Mouse (Mus musculus): ENCODE measurements at regions not wholly inside any gene's neighbourhood (a gene's known extent, or its start where the extent isn't known, plus 50 kb on each side); places are given as distances from the start of the nearest gene placed in this dataset.

- Histone ChIP-seq H3K9me3 (replicated peaks; ENCODE audit: insufficient read depth, low read length) (no peaks in the 10 kb centered on the region), H3K27me3 (ENCODE audit: control insufficient read depth in 1 of 2, insufficient read depth in 2 of 2, low read length in 2 of 2) (no peaks in the 10 kb centered on the region), H3K9ac (ENCODE audit: control insufficient read depth, low read depth, low read length, poor library complexity, severe bottlenecking) (no peak overlapping the region), H3K79me2 (ENCODE audit: control insufficient read depth, insufficient read depth, low read length, poor library complexity) (no peaks in the 10 kb centered on the region), H3K36me3 (ENCODE audit: control insufficient read depth in 1 of 2, insufficient read depth in 2 of 2, low read length in 2 of 2) (no peaks in the 10 kb centered on the region), H3K4me3 (ENCODE audit: control insufficient read depth in 1 of 2, insufficient read depth in 1 of 2, low read depth in 2 of 2, low read length in 2 of 2) (no peak overlapping the region), H3K4me1 (ENCODE audit: control insufficient read depth in 1 of 2, insufficient read depth in 2 of 2, low read length in 2 of 2) (no peaks in the 10 kb centered on the region), H3K27ac (ENCODE audit: control insufficient read depth, low read depth, low read length) (no peak overlapping the region)
- no peak for DNase-seq (ENCODE audit: low read depth, low spot score)
- TF ChIP-seq ETS1 (IDR thresholded peaks at IDR 0.05; ENCODE audit: low read depth, low read length), result no peak
- no peak for TF ChIP-seq RCOR1 (IDR thresholded peaks at IDR 0.05; ENCODE audit: low read depth, low read length)
- TF ChIP-seq ZMIZ1 (IDR thresholded peaks at IDR 0.05; ENCODE audit: low read depth, low read length), result no peak
- no peak for TF ChIP-seq MXI1 (IDR thresholded peaks at IDR 0.05; ENCODE audit: low read depth, low read length)
- TF ChIP-seq JUND (IDR thresholded peaks at IDR 0.05; ENCODE audit: low read depth, low read length), result no peak
- TF ChIP-seq ZC3H11A (IDR thresholded peaks at IDR 0.05; ENCODE audit: low read depth, low read length), result no peak
- TF ChIP-seq MAFK (IDR thresholded peaks at IDR 0.05; ENCODE audit: borderline replicate concordance, low read depth, low read length), result no peak
- no peak for TF ChIP-seq TAL1 (IDR thresholded peaks at IDR 0.05; ENCODE audit: low read length)
- TF ChIP-seq USF1 (IDR thresholded peaks at IDR 0.05; ENCODE audit: low read depth, low read length), result no peak
- no peak for TF ChIP-seq CTCF (IDR thresholded peaks at IDR 0.05 in 2 of 3, conservative IDR thresholded peaks at IDR 0.05 in 1 of 3; ENCODE audit: control insufficient read depth in 1 of 3, insufficient read depth in 1 of 3, low read depth in 2 of 3, low read length in 3 of 3, poor library complexity in 1 of 3, severe bottlenecking in 1 of 3)
- TF ChIP-seq POLR2AphosphoS5 (IDR thresholded peaks at IDR 0.05; ENCODE audit: borderline replicate concordance, low read depth, low read length), result no peak
- no peak for TF ChIP-seq MEF2A (IDR thresholded peaks at IDR 0.05; ENCODE audit: extremely low read depth, insufficient replicate concordance, low read depth, low read length, poor library complexity, severe bottlenecking)
- no peak for TF ChIP-seq BHLHE40 (IDR thresholded peaks at IDR 0.05; ENCODE audit: borderline replicate concordance, low read depth, low read length)
- TF ChIP-seq GATA1 (IDR thresholded peaks at IDR 0.05; ENCODE audit: low read depth, low read length), result no peak
- TF ChIP-seq POLR2A (IDR thresholded peaks at IDR 0.05; ENCODE audit: control insufficient read depth in 1 of 2, insufficient read depth in 1 of 2, low read depth in 1 of 2, low read length in 2 of 2, poor library complexity in 1 of 2), result no peak
- TF ChIP-seq RAD21 (IDR thresholded peaks at IDR 0.05; ENCODE audit: low read depth, low read length), result no peak
Measured at GRCm38 (mm10) chr4:29402143-29402542, 589.2 kb downstream of the Epha7 start.

GRCm38 (mm10) chr4:29414616-29415015 lies 601.7 kb downstream of the Epha7 start:
- Histone ChIP-seq H3K4me1 (ENCODE audit: control insufficient read depth in 1 of 2, insufficient read depth in 2 of 2, low read length in 2 of 2) (no peaks in the 10 kb centered on the region), H3K9me3 (replicated peaks; ENCODE audit: insufficient read depth, low read length) (no peaks in the 10 kb centered on the region), H3K9ac (ENCODE audit: control insufficient read depth, low read depth, low read length, poor library complexity, severe bottlenecking) (no peak overlapping the region), H3K27me3 (ENCODE audit: control insufficient read depth in 1 of 2, insufficient read depth in 2 of 2, low read length in 2 of 2) (no peaks in the 10 kb centered on the region), H3K36me3 (ENCODE audit: control insufficient read depth in 1 of 2, insufficient read depth in 2 of 2, low read length in 2 of 2) (no peaks in the 10 kb centered on the region), H3K4me3 (ENCODE audit: control insufficient read depth in 1 of 2, insufficient read depth in 1 of 2, low read depth in 2 of 2, low read length in 2 of 2) (no peak overlapping the region), H3K79me2 (ENCODE audit: control insufficient read depth, insufficient read depth, low read length, poor library complexity) (no peaks in the 10 kb centered on the region), H3K27ac (ENCODE audit: control insufficient read depth, low read depth, low read length) (no peak overlapping the region)
- TF ChIP-seq RCOR1 (IDR thresholded peaks at IDR 0.05; ENCODE audit: low read depth, low read length) (no peak), MYB (IDR thresholded peaks at IDR 0.05; ENCODE audit: low read depth, low read length) (no peak), ETS1 (IDR thresholded peaks at IDR 0.05; ENCODE audit: low read depth, low read length) (no peak), MEF2A (IDR thresholded peaks at IDR 0.05; ENCODE audit: extremely low read depth, insufficient replicate concordance, low read depth, low read length, poor library complexity, severe bottlenecking) (no peak), KAT2A (conservative IDR thresholded peaks at IDR 0.05; ENCODE audit: low read depth, low read length) (no peak), MYC (IDR thresholded peaks at IDR 0.05; ENCODE audit: low read depth, low read length) (no peak), GATA1 (IDR thresholded peaks at IDR 0.05; ENCODE audit: low read depth, low read length) (no peak), TAL1 (IDR thresholded peaks at IDR 0.05; ENCODE audit: low read length) (no peak), USF1 (IDR thresholded peaks at IDR 0.05; ENCODE audit: low read depth, low read length) (no peak), USF2 (IDR thresholded peaks at IDR 0.05; ENCODE audit: borderline replicate concordance in 1 of 2, insufficient read depth in 1 of 2, low read depth in 1 of 2, low read length in 2 of 2) (no peak), MAFK (IDR thresholded peaks at IDR 0.05; ENCODE audit: borderline replicate concordance, low read depth, low read length) (no peak), GABPA (IDR thresholded peaks at IDR 0.05; ENCODE audit: low read depth, low read length) (no peak), ZKSCAN1 (IDR thresholded peaks at IDR 0.05; ENCODE audit: low read depth, low read length) (no peak), SMC3 (IDR thresholded peaks at IDR 0.05; ENCODE audit: low read depth, low read length) (no peak), UBTF (IDR thresholded peaks at IDR 0.05; ENCODE audit: borderline replicate concordance, insufficient read depth, low read depth, low read length) (no peak), HCFC1 (IDR thresholded peaks at IDR 0.05; ENCODE audit: low read depth, low read length) (no peak), BHLHE40 (IDR thresholded peaks at IDR 0.05; ENCODE audit: borderline replicate concordance, low read depth, low read length) (no peak)
- DNase-seq (ENCODE audit: low read depth, low spot score), result no peak
